Mouse (Mus musculus) layer of hippocampus, postnatal 25 days (tissue): ENCODE data around the gene Gm10320. TPM values are rescaled to one million over a fixed set of nuclear protein-coding genes. Genes with fewer than 3 reads are reported as not detected.

Experiments used
- DNase-seq, 2 experiments: peaks; one replicate each; pipeline ENCODE4 v3.0.0; 2022; ENCODE audit warnings: mixed read lengths in 2 of 2, low spot score in 1 of 2; ENCODE audit errors: extremely low spot score in 1 of 2
- total RNA-seq, 2 experiments: library from RNA; stranded (reverse); gene quantifications; 2 replicates each; pipeline ENCODE4 v1.2.3; 2021

Gm10320 gene
- total RNA-seq, 2 experiments from 2014 or later: not detected

- no peak for DNase-seq
These were observed 12.4 kb upstream of the Gm10320 start for GRCm38 (mm10) chr13:98504181-98504660.

- DNase-seq: no peak
These were observed 11.8 kb upstream of the Gm10320 start for GRCm38 (mm10) chr13:98503601-98504000.

GRCm38 (mm10) chr13:98502813-98503341 lies 11.1 kb upstream of the Gm10320 start:
- no peak for DNase-seq

DNA sequence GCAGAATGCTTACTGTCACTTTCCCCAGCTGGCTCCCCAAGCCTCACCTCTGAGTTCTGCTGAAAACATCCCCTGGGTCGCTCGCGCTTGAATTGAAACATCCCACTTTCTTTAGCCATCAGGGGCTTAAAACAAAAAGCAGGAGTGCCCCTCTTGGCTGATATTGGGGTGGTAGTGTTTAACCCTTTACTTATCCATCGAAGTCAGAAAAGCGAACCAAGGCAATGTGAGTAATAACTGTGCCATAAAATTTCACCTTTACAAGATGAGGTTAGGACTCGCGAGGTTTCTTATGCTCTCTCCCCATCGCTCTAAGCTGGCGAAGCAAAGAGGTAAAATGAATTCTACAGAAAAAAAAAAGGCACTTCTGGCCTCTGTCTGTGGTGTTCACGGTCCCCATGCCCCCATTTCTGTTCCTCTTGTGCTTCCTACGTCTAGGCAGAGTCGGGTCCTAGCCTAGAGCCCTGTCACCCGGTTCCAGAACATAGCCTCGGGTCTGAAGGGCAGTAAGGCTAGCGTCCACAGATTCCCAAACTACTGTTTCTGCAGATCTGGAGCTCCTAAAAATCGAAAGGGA lies 10.5 kb upstream of the Gm10320 start:
- DNase-seq: no peak

DNA sequence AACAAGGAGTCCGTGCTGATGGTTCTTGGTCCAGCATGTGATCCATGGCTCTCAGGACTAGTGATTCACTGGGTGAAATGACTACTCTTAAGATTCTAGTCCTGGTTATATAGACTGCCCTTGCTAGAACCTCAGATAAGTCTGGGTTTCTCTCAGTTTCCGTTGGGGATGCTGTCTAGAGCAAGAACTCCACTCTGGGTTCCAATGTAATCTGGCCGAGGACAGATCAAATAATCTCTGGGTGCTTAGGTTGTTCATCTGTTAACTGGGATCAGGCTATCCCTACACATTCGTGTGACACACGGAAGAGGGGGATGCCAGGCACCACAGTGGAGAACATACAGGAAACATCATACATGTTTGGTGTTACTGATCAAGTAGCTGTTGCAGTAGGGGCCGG lies 9.5 kb upstream of the Gm10320 start:
- no peak for DNase-seq

GRCm38 (mm10) chr13:98500471-98501125 lies 8.8 kb upstream of the Gm10320 start:
- no peak for DNase-seq

- no peak for DNase-seq
These were observed 6.8 kb upstream of the Gm10320 start for GRCm38 (mm10) chr13:98498561-98498960.

GRCm38 (mm10) chr13:98498080-98498479 lies 6.3 kb upstream of the Gm10320 start:
- DNase-seq: no peak

DNA sequence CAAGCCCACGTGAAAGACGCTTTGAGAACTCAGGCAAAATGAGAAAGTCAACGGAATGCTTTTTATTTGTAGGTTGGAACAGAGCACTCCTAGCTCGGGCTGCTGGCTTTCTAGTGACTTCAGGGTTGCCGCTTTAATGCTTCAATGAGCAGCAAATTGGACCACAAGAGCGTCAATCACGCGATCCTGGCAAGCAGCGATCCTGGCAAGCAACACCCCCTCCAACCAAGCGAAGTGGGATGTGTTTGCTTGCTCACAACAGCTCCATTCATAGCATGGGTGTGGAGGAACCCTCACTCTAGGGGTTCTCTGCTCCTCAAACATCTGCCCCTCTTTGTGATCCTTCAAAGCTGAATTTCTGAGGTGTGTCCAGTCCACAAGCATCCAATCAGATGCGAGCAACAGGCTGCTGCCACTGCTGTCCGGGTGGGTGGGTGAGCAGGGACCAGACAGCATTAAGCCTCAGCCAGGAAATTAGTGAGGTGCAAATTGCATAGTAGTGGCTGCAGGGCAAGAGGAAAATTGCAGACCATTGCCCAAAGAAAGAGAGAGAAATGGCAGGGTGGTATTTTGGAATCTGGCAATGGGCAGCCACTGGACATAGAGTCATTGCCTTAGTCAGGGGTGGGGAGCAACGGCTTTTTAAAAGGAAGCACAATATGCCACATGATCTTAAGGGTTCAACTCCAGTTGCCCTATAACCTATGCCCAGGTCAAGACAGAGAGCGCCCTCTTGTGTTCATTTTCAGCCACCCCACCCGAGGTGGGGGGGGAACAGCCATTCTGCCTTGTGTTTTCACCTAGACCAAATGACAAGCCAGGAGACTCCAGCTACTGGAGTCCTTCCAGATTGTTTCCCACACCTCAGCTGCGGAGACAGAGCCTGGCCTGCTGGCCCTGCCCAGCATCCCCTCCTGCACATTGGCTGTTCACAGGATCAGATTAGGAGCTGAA lies 5.4 kb upstream of the Gm10320 start:
- DNase-seq: no peak

- DNase-seq: no peak
These were observed 2.8 kb upstream of the Gm10320 start for GRCm38 (mm10) chr13:98494492-98495064.

DNA sequence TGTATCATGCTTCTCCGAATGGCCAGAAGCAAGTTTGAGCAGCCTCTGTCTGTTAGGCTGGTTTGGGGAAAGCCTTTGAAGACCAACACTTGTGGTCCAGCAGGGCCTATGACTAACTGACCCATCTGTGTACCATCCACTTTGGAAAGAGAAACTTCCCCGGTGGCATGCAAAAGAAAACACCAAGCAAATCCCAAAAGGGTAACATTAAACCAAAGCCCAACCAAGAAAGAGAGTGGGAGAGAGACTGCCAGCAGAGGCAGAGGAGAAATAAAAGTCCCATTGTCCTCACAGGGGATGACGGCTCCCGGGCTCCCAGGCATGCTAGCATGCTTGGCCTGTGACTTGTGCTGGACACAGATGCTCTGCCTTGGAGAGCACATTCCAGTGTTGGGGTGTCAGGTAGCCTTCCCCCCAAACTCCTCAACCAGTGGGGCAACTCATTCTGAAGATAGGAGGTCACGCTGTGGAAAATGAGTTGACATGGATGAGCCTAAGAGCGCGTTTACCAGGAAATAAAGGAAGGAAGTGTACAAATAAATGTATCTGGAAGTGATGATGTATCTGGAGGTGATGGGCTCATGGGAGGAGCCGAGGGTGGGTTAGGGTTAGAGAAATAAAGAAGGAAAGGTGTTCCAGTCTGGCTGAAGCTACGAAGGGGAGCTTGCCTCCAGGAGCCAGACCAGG lies 911 bp upstream of the Gm10320 start:
- no peak for DNase-seq

DNA sequence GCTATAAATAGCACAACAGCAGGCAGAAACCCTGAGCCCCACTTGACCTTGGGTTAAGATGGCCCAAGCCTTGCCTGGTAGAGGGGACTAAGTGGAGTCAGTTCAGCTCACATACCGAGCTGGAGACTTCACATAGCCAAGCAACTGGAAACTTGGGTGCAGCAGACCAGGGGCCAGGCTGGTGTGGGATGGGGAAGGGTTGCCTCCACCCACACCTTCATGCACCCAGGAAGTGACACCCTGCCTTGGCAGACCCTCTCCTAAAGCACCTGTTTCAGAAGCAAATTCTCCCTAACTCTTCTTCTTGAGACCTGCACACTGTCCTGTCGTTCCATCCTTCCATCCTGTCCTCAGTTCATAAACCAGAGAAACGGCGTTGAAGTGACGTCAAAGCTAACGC lies 5.1 kb downstream of the Gm10320 start:
- DNase-seq: no peak

DNA sequence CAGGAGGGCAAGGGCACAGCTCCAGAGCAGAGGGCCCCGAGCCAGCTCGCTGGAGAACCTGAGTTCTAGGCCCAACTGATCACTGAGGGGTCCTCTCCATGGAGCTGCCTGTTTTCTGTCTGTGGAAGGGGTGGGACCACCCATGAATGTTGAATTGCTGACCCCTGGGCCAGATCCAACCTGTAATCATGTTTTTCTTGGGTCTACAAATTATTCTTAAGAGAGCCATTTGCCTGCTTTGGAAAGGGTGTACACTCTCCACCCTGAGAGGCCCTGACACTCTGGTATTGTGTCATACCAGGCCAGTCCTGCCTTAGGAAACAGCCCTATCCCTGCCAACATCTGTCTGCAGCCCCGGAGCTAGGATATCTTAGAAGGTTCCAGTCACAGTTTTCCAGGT lies 5.6 kb downstream of the Gm10320 start:
- DNase-seq: no peak

GRCm38 (mm10) chr13:98485440-98485839 lies 6.4 kb downstream of the Gm10320 start:
- no peak for DNase-seq

DNA sequence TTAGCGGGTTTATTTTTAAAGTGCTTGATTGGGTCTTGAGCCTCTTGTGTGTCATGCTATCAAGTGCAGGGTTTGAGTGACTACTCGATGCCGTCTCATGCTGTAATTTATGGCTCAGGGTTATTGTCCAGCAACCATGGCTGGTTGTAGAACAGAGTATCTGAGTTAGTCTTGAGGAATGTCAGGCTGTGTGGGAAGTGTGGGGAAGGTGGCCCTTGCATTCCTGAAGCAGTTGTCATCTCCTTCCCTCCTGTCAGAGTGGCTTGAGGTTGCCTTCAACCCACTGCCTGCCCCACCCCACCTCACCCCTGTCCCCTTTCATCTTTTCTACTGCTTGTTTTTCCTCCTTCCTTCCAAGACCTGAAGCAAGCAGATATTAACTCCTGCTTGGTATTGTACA lies 13.8 kb downstream of the Gm10320 start:
- DNase-seq: no peak

GRCm38 (mm10) chr13:98476839-98477495 lies 14.8 kb downstream of the Gm10320 start:
- DNase-seq: no peak

DNA sequence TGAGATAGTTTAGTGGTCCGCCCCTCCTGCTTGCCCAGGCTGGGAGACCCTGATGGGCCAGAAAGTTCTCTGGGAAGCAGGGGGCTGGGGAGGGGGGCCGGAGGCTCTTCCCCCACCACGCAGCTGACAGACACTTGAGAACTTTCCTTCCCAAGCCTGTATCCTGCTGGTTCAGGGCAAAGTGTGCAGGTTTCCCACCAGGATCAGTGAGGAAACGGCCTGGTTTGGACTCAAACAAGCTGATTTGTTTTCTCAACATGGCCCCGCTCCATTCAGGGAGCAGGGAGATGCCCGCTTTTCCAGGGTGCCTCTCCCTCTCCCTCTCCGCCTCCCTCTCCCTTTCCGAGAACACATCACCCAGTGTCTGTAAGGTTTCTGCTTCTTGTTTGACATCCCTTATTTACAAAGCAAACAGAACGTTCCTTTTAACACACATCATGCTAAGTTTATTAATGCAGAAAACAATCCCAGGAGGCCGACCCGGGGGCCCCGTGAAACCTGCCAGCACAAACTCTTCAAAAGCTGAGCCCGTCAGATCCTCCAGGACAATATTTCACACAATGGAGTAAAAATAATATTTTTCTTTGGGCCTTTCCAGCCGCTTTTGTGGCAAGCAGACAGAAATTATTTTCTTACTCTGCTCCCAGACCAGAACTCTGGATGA lies 15.5 kb downstream of the Gm10320 start:
- no peak for DNase-seq

DNA sequence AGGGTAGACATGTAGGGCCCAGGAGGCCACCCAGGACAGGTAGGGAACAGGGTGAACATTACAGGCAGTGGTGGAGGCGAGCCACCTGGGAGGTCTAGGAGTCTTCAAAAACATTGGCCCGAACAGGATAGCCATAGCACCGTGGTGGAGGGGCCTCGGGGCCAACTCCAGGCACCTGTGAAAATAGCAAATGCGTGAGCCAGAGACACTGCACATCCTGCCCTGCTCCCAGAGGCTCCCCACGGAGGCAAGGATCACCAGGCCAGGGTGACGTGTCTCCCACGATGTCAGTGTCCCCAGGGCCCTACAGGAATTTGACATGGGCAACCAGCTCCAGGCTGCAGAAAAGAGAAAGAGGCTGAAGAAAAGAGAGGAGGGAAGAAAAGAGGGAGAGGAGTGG lies 16.1 kb downstream of the Gm10320 start:
- no peak for DNase-seq

DNA sequence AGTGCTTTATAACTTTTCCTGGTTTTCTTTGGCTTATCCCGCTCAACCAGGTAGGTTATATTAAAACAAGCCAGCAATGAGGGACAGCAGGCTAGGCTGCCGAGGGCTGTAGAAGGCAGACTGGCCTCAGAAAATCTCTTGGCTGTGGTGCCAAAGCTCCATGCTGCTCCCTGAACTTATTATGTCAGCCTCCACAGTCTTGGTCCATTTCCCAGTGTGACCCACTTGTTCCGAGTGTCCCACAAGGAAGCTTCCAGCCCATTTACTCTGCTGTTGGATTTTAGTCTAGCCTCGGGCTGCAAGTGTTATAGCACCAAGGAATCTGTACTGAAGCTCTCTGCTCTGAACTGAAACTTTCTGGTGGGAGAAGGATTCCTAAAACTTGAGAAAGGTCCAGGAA lies 18.8 kb downstream of the Gm10320 start:
- no peak for DNase-seq
